Mouse (Mus musculus): ENCODE measurements around the gene Vangl1.

- TF ChIP-seq CTCF (IDR thresholded peaks at IDR 0.05; ENCODE audit: low read depth) = no peak
- TF ChIP-seq EP300 (IDR thresholded peaks at IDR 0.05; ENCODE audit: low read depth) = no peak
Observed at GRCm38 (mm10) chr3:102125546-102125945, 78.9 kb downstream of the Vangl1 start.

All from liver, postnatal 0 days (tissue).